Mouse (Mus musculus) limb, embryonic 14.5 days (tissue): ENCODE measurements around the gene Adamts5. TPM values are rescaled to one million over a fixed set of nuclear protein-coding genes. Genes with fewer than 3 reads are reported as not detected.

Experiments
- ATAC-seq: fragments of 200-750 bp; cut with Nextera tagmentation; 2 replicates; pipeline ENCODE4 v1.8.0; 2017; ENCODE audit warnings: low read depth, moderate number of reproducible peaks, moderate TSS enrichment; ENCODE audit not compliant: low FRiP score
- DNase-seq: peaks from one replicate; pipeline ENCODE4 v3.0.0-alpha.2; 2015; ENCODE audit warnings: low spot score
- H3K27ac ChIP-seq: fragments of 300-500 bp; sonication (generic); replicated peaks from 2 replicates; pipeline ENCODE4 v1.5.1; 2014; ENCODE audit warnings: low read depth, mild to moderate bottlenecking, low read length, moderate library complexity, mixed read lengths
- H3K27me3 ChIP-seq: fragments of 300-500 bp; sonication (generic); 2 replicates; pipeline ENCODE4 v1.6.1; 2014; ENCODE audit warnings: low read length, mixed read lengths; ENCODE audit not compliant: control insufficient read depth, insufficient read depth
- H3K36me3 ChIP-seq: fragments of 300-500 bp; sonication (generic); 2 replicates; pipeline ENCODE4 v1.6.1; 2014; ENCODE audit warnings: mild to moderate bottlenecking, low read length, moderate library complexity, mixed read lengths; ENCODE audit not compliant: control insufficient read depth, insufficient read depth
- H3K4me1 ChIP-seq: fragments of 300-500 bp; sonication (generic); 2 replicates; pipeline ENCODE4 v1.6.1; 2014; ENCODE audit warnings: antibody characterized with exemption, low read length, mixed read lengths; ENCODE audit not compliant: control insufficient read depth, insufficient read depth
- H3K4me2 ChIP-seq: fragments of 300-500 bp; sonication (generic); replicated peaks from 2 replicates; pipeline ENCODE4 v1.6.1; 2014; ENCODE audit warnings: low read depth, mild to moderate bottlenecking, low read length, moderate library complexity; ENCODE audit not compliant: severe bottlenecking
- H3K4me3 ChIP-seq: fragments of 300-500 bp; sonication (generic); replicated peaks from 2 replicates; pipeline ENCODE4 v1.5.1; 2014; ENCODE audit warnings: low read length
- H3K9ac ChIP-seq: fragments of 300-500 bp; sonication (generic); 2 replicates; pipeline ENCODE4 v1.6.1; 2014; ENCODE audit warnings: mild to moderate bottlenecking, low read depth, low read length, moderate library complexity; ENCODE audit not compliant: severe bottlenecking
- H3K9me3 ChIP-seq: fragments of 300-500 bp; sonication (generic); 2 replicates; pipeline ENCODE4 v1.6.1; 2016; ENCODE audit warnings: low read length; ENCODE audit not compliant: control insufficient read depth
- POLR2A ChIP-seq: fragments of 200-500 bp; IDR thresholded peaks from 2 replicates; pipeline ENCODE4 v1.8.0; 2012; ENCODE audit warnings: inconsistent platforms, mild to moderate bottlenecking, moderate library complexity, borderline replicate concordance; ENCODE audit not compliant: insufficient read depth, insufficient read length; ENCODE audit errors: extremely low read depth
- whole genome bisulfite sequencing: fragments of 180-500 bp; shearing (Covaris S2); extraction: QIAGEN DNeasy Blood & Tissue Kit; methylation state at CpG from one replicate; pipeline ENCODE4 v1.1.7; 2014; 5-methylcytosine and 5-hydroxymethylcytosine counted together
- polyA plus RNA-seq, 2 experiments: library from polyadenylated mRNA; depleted of rRNA in 1 of 2; stranded (reverse) in 1 of 2; unstranded in 1 of 2; fragments of >200 nt; fragmentation: Nextera tagmentation in 1 of 2; extraction: Ambion mirVana in 1 of 2; gene quantifications; 2 replicates each; pipeline versions ENCODE4 v1.2.1 to v1.2.3; 2012 to 2014

Adamts5 gene
- polyA plus RNA-seq, 2 experiments: 5.4 to 10.9 TPM

GRCm38 (mm10) chr16:85871971-85872370, 29.7 kb downstream of the Adamts5 start:
- Histone ChIP-seq H3K27me3 (no peaks in the 10 kb centered on the region), H3K9ac (no peak overlapping the region), H3K9me3 (no peaks in the 10 kb centered on the region), H3K4me3 (no peak overlapping the region), H3K4me1 (no peaks in the 10 kb centered on the region; the same call in 1 of the 2 replicates), H3K4me2 (no peak overlapping the region), H3K36me3 (peaks cover 11% of the 10 kb centered on the region), H3K27ac (no peak overlapping the region)
- no peak for DNase-seq
- no peak for ATAC-seq
- no peak for TF ChIP-seq POLR2A
- WGBS: 62% methylated on average over 2 of the region's 2 CpGs

- no peak overlapping the region for H3K4me2 ChIP-seq
- no peaks in the 10 kb centered on the region for H3K9me3 ChIP-seq
- no peaks in the 10 kb centered on the region for H3K27me3 ChIP-seq
- H3K4me1 ChIP-seq: no peaks in the 10 kb centered on the region
- TF ChIP-seq POLR2A: no peak
- DNase-seq (no peak), ATAC-seq (no peak)
- H3K4me3 ChIP-seq: no peak overlapping the region
- no peak overlapping the region for H3K9ac ChIP-seq
- no peak overlapping the region for H3K27ac ChIP-seq
- H3K36me3 ChIP-seq: peaks cover 18% of the 10 kb centered on the region
Observed at GRCm38 (mm10) chr16:85871248-85871647, 30.4 kb downstream of the Adamts5 start.

- Histone ChIP-seq H3K9me3 (no peaks in the 10 kb centered on the region), H3K27me3 (no peaks in the 10 kb centered on the region), H3K4me1 (no peaks in the 10 kb centered on the region), H3K4me3 (no peak overlapping the region), H3K27ac (no peak overlapping the region), H3K9ac (no peak overlapping the region), H3K4me2 (no peak overlapping the region), H3K36me3 (peaks cover 26% of the 10 kb centered on the region)
- WGBS: 93% methylated on average over 4 of the region's 4 CpGs
- TF ChIP-seq POLR2A: no peak
- no peak for ATAC-seq
- DNase-seq: no peak
Observed at GRCm38 (mm10) chr16:85864691-85865389, 36.8 kb downstream of the Adamts5 start.

- Histone ChIP-seq H3K36me3 (no peaks in the 10 kb centered on the region), H3K4me3 (no peak overlapping the region)
- 83% methylated on average over 5 of the region's 5 CpGs for WGBS
Observed at GRCm38 (mm10) chr16:85854505-85854904, 47.1 kb downstream of the Adamts5 start.

GRCm38 (mm10) chr16:85827066-85827465, 74.6 kb downstream of the Adamts5 start:
- H3K9me3 ChIP-seq: no peaks in the 10 kb centered on the region
- no peak for TF ChIP-seq POLR2A
- H3K36me3 ChIP-seq: no peaks in the 10 kb centered on the region
- DNase-seq (no peak), ATAC-seq (no peak)
- no peaks in the 10 kb centered on the region for H3K27me3 ChIP-seq
- WGBS: 79% methylated on average over 3 of the region's 3 CpGs
- no peak overlapping the region for H3K4me3 ChIP-seq
- H3K9ac ChIP-seq: no peak overlapping the region
- H3K27ac ChIP-seq: no peak overlapping the region
- H3K4me2 ChIP-seq: no peak overlapping the region
- H3K4me1 ChIP-seq: no peaks in the 10 kb centered on the region

More at GRCm38 (mm10) chr16:85854505-85854904, 47.1 kb downstream of the Adamts5 start:
- Histone ChIP-seq H3K27ac (no peak overlapping the region), H3K27me3 (no peaks in the 10 kb centered on the region), H3K9me3 (no peaks in the 10 kb centered on the region), H3K4me1 (no peaks in the 10 kb centered on the region), H3K9ac (no peak overlapping the region), H3K4me2 (no peak overlapping the region)
- no peak for ATAC-seq
- TF ChIP-seq POLR2A: no peak
- no peak for DNase-seq
